Mouse (Mus musculus) left cerebral cortex, adult 2 months (tissue): ENCODE measurements around the gene Nol6. TPM values are rescaled to one million over a fixed set of nuclear protein-coding genes. Genes with fewer than 3 reads are reported as not detected.

Experiments used
- DNase-seq, 2 experiments: peaks; one replicate each; pipeline ENCODE4 v3.0.0; 2021 to 2022; ENCODE audit warnings: low spot score in 2 of 2, mixed read lengths in 1 of 2; ENCODE audit errors: extremely low spot score in 1 of 2
- H3K27ac ChIP-seq: fragments of 200-600 bp; 2 replicates; pipeline ENCODE4 v1.8.1; 2022
- H3K4me3 ChIP-seq: fragments of 200-600 bp; 2 replicates; pipeline ENCODE4 v1.8.1; 2022
- CTCF ChIP-seq: fragments of 200-600 bp; IDR thresholded peaks from 2 replicates; pipeline ENCODE4 v1.8.1; 2022; ENCODE audit warnings: antibody characterized with exemption, mild to moderate bottlenecking, moderate library complexity
- intact Hi-C: fragments of 180-260 bp; cut with DNase I; formaldehyde crosslinking; loops from one replicate; pipeline ENCODE4 v1.15.1; 2025
- total RNA-seq, 2 experiments: library from RNA; stranded (reverse); gene quantifications; 2 replicates each; pipeline ENCODE4 v1.2.3; 2021

The Nol6 gene
- total RNA-seq, 2 experiments from 2014 or later, result 91.4 to 97.4 TPM

- intact Hi-C loops, result no loop called here
Measured at GRCm38 (mm10) chr4:41073008-41073817, 51.0 kb downstream of the Nol6 start.

GRCm38 (mm10) chr4:41071500-41072429, 52.5 kb downstream of the Nol6 start:
- no peak overlapping the region for H3K27ac ChIP-seq
- DNase-seq, result no peak
- H3K4me3 ChIP-seq, result no peak overlapping the region
- intact Hi-C loops, result no loop called here
- TF ChIP-seq CTCF, result no peak

More at GRCm38 (mm10) chr4:41073008-41073817, 51.0 kb downstream of the Nol6 start:
- H3K27ac ChIP-seq, result no peak overlapping the region
- TF ChIP-seq CTCF, result no peak
- no peak for DNase-seq
- no peak overlapping the region for H3K4me3 ChIP-seq

GRCm38 (mm10) chr4:41065196-41065595, 59.1 kb downstream of the Nol6 start:
- no peak overlapping the region for H3K27ac ChIP-seq
- intact Hi-C loops, result no loop called here
- no peak for DNase-seq
- TF ChIP-seq CTCF, result no peak
- no peak overlapping the region for H3K4me3 ChIP-seq

Other genes starting within 250 kb of the Nol6 start
- not detected for gene Spink4, start 204.4 kb downstream of the Nol6 start, total RNA-seq
- 100 to 1,000 TPM; 164 to 181 TPM for gene Bag1, start 176.2 kb downstream of the Nol6 start, total RNA-seq
- gene Chmp5, start 176.0 kb downstream of the Nol6 start, total RNA-seq, result 10 to 100 TPM; 79.0 to 79.7 TPM
- 10 to 100 TPM; 69.2 to 76.6 TPM for gene Nfx1, start 153.5 kb downstream of the Nol6 start, total RNA-seq
- not detected for gene Aqp7, start 76.3 kb downstream of the Nol6 start, total RNA-seq
- gene Aqp3, start 26.3 kb downstream of the Nol6 start, total RNA-seq, result not detected
- 10 to 100 TPM; 78.8 to 80.9 TPM for gene Ube2r2, start 11.3 kb upstream of the Nol6 start, total RNA-seq
- 10 to 100 TPM; 39.4 to 42.2 TPM for gene Ubap2, start 150.7 kb upstream of the Nol6 start, total RNA-seq
- gene Dcaf12, start 190.4 kb upstream of the Nol6 start, total RNA-seq, result 10 to 100 TPM; 39.9 to 42.4 TPM
- 10 to 100 TPM; 47.7 to 49.0 TPM for gene Ubap1, start 224.5 kb upstream of the Nol6 start, total RNA-seq